Mouse (Mus musculus) heart, adult 2 months (tissue): Measurements from ENCODE around the gene Tbccd1. TPM values are rescaled to one million over a fixed set of nuclear protein-coding genes. Genes with fewer than 3 reads are reported as not detected.

Experiments
- DNase-seq, 2 experiments: peaks; one replicate each; pipeline ENCODE4 v3.0.0; 2021
- H3K27ac ChIP-seq: fragments of 200-600 bp; 2 replicates; pipeline ENCODE4 v1.8.1; 2022
- H3K27me3 ChIP-seq: fragments of 200-500 bp; 2 replicates; pipeline ENCODE4 v1.6.1; 2012; ENCODE audit warnings: mild to moderate bottlenecking, low read length, inconsistent platforms, mixed read lengths; ENCODE audit not compliant: control insufficient read depth, insufficient read depth
- H3K36me3 ChIP-seq: fragments of 200-500 bp; 2 replicates; pipeline ENCODE4 v1.6.1; 2012; ENCODE audit warnings: low read length, inconsistent platforms; ENCODE audit not compliant: control insufficient read depth, insufficient read depth
- H3K4me1 ChIP-seq: fragments of 200-500 bp; 2 replicates; pipeline ENCODE4 v1.6.1; 2011; ENCODE audit warnings: low read length; ENCODE audit not compliant: control insufficient read depth, insufficient read depth
- H3K4me3 ChIP-seq: fragments of 200-600 bp; 2 replicates; pipeline ENCODE4 v1.8.1; 2022
- H3K79me2 ChIP-seq: fragments of 200-500 bp; replicated peaks from 2 replicates; pipeline ENCODE4 v1.6.1; 2012; ENCODE audit warnings: mild to moderate bottlenecking, inconsistent platforms, low read length, moderate library complexity, mixed read lengths; ENCODE audit not compliant: control insufficient read depth, insufficient read depth
- H3K9ac ChIP-seq: fragments of 200-500 bp; 2 replicates; pipeline ENCODE4 v1.6.1; 2012; ENCODE audit warnings: low read depth, mild to moderate bottlenecking, control low read depth, inconsistent platforms, low read length, mixed read lengths
- CTCF ChIP-seq: fragments of 200-600 bp; IDR thresholded peaks from 2 replicates; pipeline ENCODE4 v1.8.1; 2022; ENCODE audit warnings: antibody characterized with exemption, mild to moderate bottlenecking, moderate library complexity
- EP300 ChIP-seq: fragments of 200-500 bp; IDR thresholded peaks from 2 replicates; pipeline ENCODE4 v1.6.1; 2011; ENCODE audit warnings: low read depth, low read length, control low read depth; ENCODE audit not compliant: insufficient read depth
- POLR2A ChIP-seq: fragments of 200-500 bp; IDR thresholded peaks from 2 replicates; pipeline ENCODE4 v1.6.1; 2011; ENCODE audit warnings: mild to moderate bottlenecking, low read depth, low read length, control low read depth; ENCODE audit not compliant: insufficient read depth
- WGBS: fragments of 180-500 bp; shearing (Covaris S2); methylation state at CpG from one replicate; pipeline ENCODE4 v1.1.7; 2018; 5-methylcytosine and 5-hydroxymethylcytosine counted together
- intact Hi-C: fragments of 180-260 bp; cut with DNase I; formaldehyde crosslinking; loops from one replicate; pipeline ENCODE4 v1.15.1; 2025
- polyA plus RNA-seq: library from polyadenylated mRNA; depleted of rRNA; stranded (reverse); fragments of >200 nt; gene quantifications from 2 replicates; pipeline ENCODE4 v1.2.3, GENCODE M21; 2012
- total RNA-seq, 2 experiments: library from RNA; stranded (reverse); gene quantifications; 2 replicates each; pipeline ENCODE4 v1.2.3; 2021

Tbccd1 gene
- total and polyA plus RNA-seq, 3 experiments: 10.3 to 12.8 (median 12.7) TPM

- H3K79me2 ChIP-seq: no peaks in the 10 kb centered on the region
- H3K27ac ChIP-seq: no peak overlapping the region
- TF ChIP-seq EP300: no peak
- TF ChIP-seq POLR2A: no peak
- TF ChIP-seq CTCF: no peak
- no peak overlapping the region for H3K9ac ChIP-seq
- H3K36me3 ChIP-seq: no peaks in the 10 kb centered on the region
- WGBS: 51% methylated on average over 5 of the region's 5 CpGs
- no peaks in the 10 kb centered on the region for H3K27me3 ChIP-seq
- intact Hi-C loops: no loop called here
- H3K4me1 ChIP-seq: no peaks in the 10 kb centered on the region
- no peak for DNase-seq
- no peak overlapping the region for H3K4me3 ChIP-seq
These were observed 56.7 kb downstream of the Tbccd1 start for GRCm38 (mm10) chr16:22800849-22801109.

- intact Hi-C loops: no loop called here
- H3K27me3 ChIP-seq: no peaks in the 10 kb centered on the region
- WGBS: 78% methylated on average over 6 of the region's 6 CpGs
- TF ChIP-seq EP300 (no peak), CTCF (no peak), POLR2A (no peak)
- no peaks in the 10 kb centered on the region for H3K79me2 ChIP-seq
- no peak for DNase-seq
- H3K4me1 ChIP-seq: no peaks in the 10 kb centered on the region
- H3K4me3 ChIP-seq: no peak overlapping the region
- H3K36me3 ChIP-seq: no peaks in the 10 kb centered on the region
- no peak overlapping the region for H3K27ac ChIP-seq
- H3K9ac ChIP-seq: no peak overlapping the region
These were observed 57.2 kb downstream of the Tbccd1 start for GRCm38 (mm10) chr16:22800026-22800848.

GRCm38 (mm10) chr16:22798520-22798919 lies 58.9 kb downstream of the Tbccd1 start:
- Histone ChIP-seq H3K9ac (no peak overlapping the region), H3K36me3 (no peaks in the 10 kb centered on the region), H3K27ac (no peak overlapping the region), H3K4me1 (no peaks in the 10 kb centered on the region), H3K4me3 (no peak overlapping the region), H3K27me3 (no peaks in the 10 kb centered on the region), H3K79me2 (no peaks in the 10 kb centered on the region)
- no peak for DNase-seq
- WGBS: 70% methylated on average over 3 of the region's 3 CpGs
- TF ChIP-seq CTCF (no peak), EP300 (no peak), POLR2A (no peak)
- intact Hi-C loops: no loop called here

GRCm38 (mm10) chr16:22797521-22797920 lies 59.9 kb downstream of the Tbccd1 start:
- H3K27me3 ChIP-seq: no peaks in the 10 kb centered on the region
- WGBS: 74% methylated on average over 5 of the region's 5 CpGs
- H3K36me3 ChIP-seq: no peaks in the 10 kb centered on the region
- H3K27ac ChIP-seq: no peak overlapping the region
- TF ChIP-seq CTCF (no peak), EP300 (no peak), POLR2A (no peak)
- no peak overlapping the region for H3K9ac ChIP-seq
- no peaks in the 10 kb centered on the region for H3K4me1 ChIP-seq
- no peak for DNase-seq
- intact Hi-C loops: no loop called here
- H3K4me3 ChIP-seq: no peak overlapping the region
- H3K79me2 ChIP-seq: no peaks in the 10 kb centered on the region

- peak in 1 of 2 experiments; percentile 10 for DNase-seq
- H3K27ac ChIP-seq: no peak overlapping the region
- no peak overlapping the region for H3K4me3 ChIP-seq
- TF ChIP-seq CTCF (peak; percentile 70), EP300 (no peak), POLR2A (no peak)
- no peaks in the 10 kb centered on the region for H3K36me3 ChIP-seq
- no peaks in the 10 kb centered on the region for H3K4me1 ChIP-seq
- H3K79me2 ChIP-seq: no peaks in the 10 kb centered on the region
- 78% methylated on average over 3 of the region's 3 CpGs for WGBS
- intact Hi-C loops: no loop called here
- no peak overlapping the region for H3K9ac ChIP-seq
- no peaks in the 10 kb centered on the region for H3K27me3 ChIP-seq
These were observed 62.0 kb downstream of the Tbccd1 start for GRCm38 (mm10) chr16:22795497-22795896.

- Histone ChIP-seq H3K27ac (no peak overlapping the region), H3K27me3 (no peaks in the 10 kb centered on the region), H3K79me2 (no peaks in the 10 kb centered on the region), H3K9ac (no peak overlapping the region), H3K4me1 (no peaks in the 10 kb centered on the region), H3K4me3 (no peak overlapping the region), H3K36me3 (no peaks in the 10 kb centered on the region)
- no peak for DNase-seq
- 31% methylated on average over 2 of the region's 2 CpGs for WGBS
- intact Hi-C loops: loop anchor here (5.0 kb wide), 1 partner anchor 69 kb away; no protein-coding TSS in a partner anchor
- TF ChIP-seq POLR2A (no peak), EP300 (no peak), CTCF (no peak)
These were observed 66.2 kb downstream of the Tbccd1 start for GRCm38 (mm10) chr16:22791235-22791634.
